Mouse (Mus musculus) frontal cortex, postnatal 36 days (tissue): ENCODE data around the gene Tmcc3.
"Not testable (repeated sequence)": the region's sequence is repeated elsewhere in the genome, so short reads cannot be mapped to it uniquely, and the experiment has no call there.

Source experiments
- DNase-seq, 2 experiments: peaks; one replicate each; pipeline ENCODE4 v3.0.0; 2022; ENCODE audit warnings: low spot score in 2 of 2

The Tmcc3 gene

GRCm38 (mm10) chr10:94514506-94515178 lies 202.9 kb downstream of the Tmcc3 start:
- DNase-seq: peak; percentile 43 to 72

- DNase-seq: peak; percentile 46 to 63
Observed at GRCm38 (mm10) chr10:94515179-94515545, 203.4 kb downstream of the Tmcc3 start.

- DNase-seq: no peak
Observed at GRCm38 (mm10) chr10:94515583-94515982, 203.8 kb downstream of the Tmcc3 start.

- DNase-seq: no peak
Observed at GRCm38 (mm10) chr10:94519887-94520286, 208.1 kb downstream of the Tmcc3 start.

GRCm38 (mm10) chr10:94520306-94521106 lies 208.8 kb downstream of the Tmcc3 start:
- DNase-seq: peak; percentile 38 to 40

GRCm38 (mm10) chr10:94521107-94521401 lies 209.3 kb downstream of the Tmcc3 start:
- no peak for DNase-seq

- DNase-seq: no peak
Observed at GRCm38 (mm10) chr10:94521776-94522175, 210.0 kb downstream of the Tmcc3 start.

- DNase-seq: no peak
Observed at GRCm38 (mm10) chr10:94523297-94523696, 211.5 kb downstream of the Tmcc3 start.

GRCm38 (mm10) chr10:94523711-94524156 lies 212.0 kb downstream of the Tmcc3 start:
- peak; percentile 72 to 75 for DNase-seq

GRCm38 (mm10) chr10:94524966-94525365 lies 213.2 kb downstream of the Tmcc3 start:
- no peak for DNase-seq

- DNase-seq: no peak
Observed at GRCm38 (mm10) chr10:94525784-94526183, 214.0 kb downstream of the Tmcc3 start.

GRCm38 (mm10) chr10:94526834-94527233 lies 215.1 kb downstream of the Tmcc3 start:
- DNase-seq: no peak

- DNase-seq: no peak
Observed at GRCm38 (mm10) chr10:94527248-94527647, 215.5 kb downstream of the Tmcc3 start.

GRCm38 (mm10) chr10:94530079-94530478 lies 218.3 kb downstream of the Tmcc3 start:
- no peak for DNase-seq

- no peak for DNase-seq
Observed at GRCm38 (mm10) chr10:94531482-94531881, 219.7 kb downstream of the Tmcc3 start.

- DNase-seq: no peak
Observed at GRCm38 (mm10) chr10:94533081-94533724, 221.5 kb downstream of the Tmcc3 start.

- DNase-seq: not testable (repeated sequence)
Observed at GRCm38 (mm10) chr10:94538623-94539022, 226.9 kb downstream of the Tmcc3 start.

- DNase-seq: no peak
Observed at GRCm38 (mm10) chr10:94540241-94540640, 228.5 kb downstream of the Tmcc3 start.

- DNase-seq: no peak
Observed at GRCm38 (mm10) chr10:94543956-94544355, 232.2 kb downstream of the Tmcc3 start.

GRCm38 (mm10) chr10:94544803-94545202 lies 233.1 kb downstream of the Tmcc3 start:
- DNase-seq: no peak

- DNase-seq: peak; percentile 50 to 52
Observed at GRCm38 (mm10) chr10:94545259-94546019, 233.7 kb downstream of the Tmcc3 start.

- no peak for DNase-seq
Observed at GRCm38 (mm10) chr10:94546617-94547016, 234.9 kb downstream of the Tmcc3 start.
